Mouse (Mus musculus) limb, embryonic 11.5 days (tissue): Measurements from ENCODE around the gene Ankrd40. TPM values are rescaled to one million over a fixed set of nuclear protein-coding genes. Genes with fewer than 3 reads are reported as not detected.

Source experiments
- ATAC-seq: fragments of 200-750 bp; cut with Nextera tagmentation; 2 replicates; pipeline ENCODE4 v1.8.0; 2017; ENCODE audit warnings: low read depth; ENCODE audit not compliant: insufficient number of reproducible peaks, low FRiP score, low TSS enrichment
- DNase-seq: peaks from one replicate; pipeline ENCODE4 v3.0.0-alpha.2; 2015; ENCODE audit warnings: low spot score
- H3K27ac ChIP-seq: fragments of 300-500 bp; sonication (generic); replicated peaks from 2 replicates; pipeline ENCODE4 v1.5.1; 2014; ENCODE audit warnings: low read depth, mild to moderate bottlenecking, low read length
- H3K27me3 ChIP-seq: fragments of 300-500 bp; sonication (generic); 2 replicates; pipeline ENCODE4 v1.6.1; 2014; ENCODE audit warnings: mild to moderate bottlenecking, low read length, mixed read lengths; ENCODE audit not compliant: control insufficient read depth, insufficient read depth
- H3K36me3 ChIP-seq: fragments of 300-500 bp; sonication (generic); 2 replicates; pipeline ENCODE4 v1.6.1; 2014; ENCODE audit warnings: mild to moderate bottlenecking, low read length, moderate library complexity, mixed read lengths; ENCODE audit not compliant: control insufficient read depth, insufficient read depth
- H3K4me1 ChIP-seq: fragments of 300-500 bp; sonication (generic); 2 replicates; pipeline ENCODE4 v1.6.1; 2014; ENCODE audit warnings: low read length, mixed read lengths; ENCODE audit not compliant: control insufficient read depth, insufficient read depth
- H3K4me2 ChIP-seq: fragments of 300-500 bp; sonication (generic); 2 replicates; pipeline ENCODE4 v1.6.1; 2014; ENCODE audit warnings: low read depth, mild to moderate bottlenecking, moderate library complexity; ENCODE audit not compliant: severe bottlenecking
- H3K4me3 ChIP-seq: fragments of 300-500 bp; sonication (generic); 2 replicates; pipeline ENCODE4 v1.5.1; 2014; ENCODE audit warnings: low read depth, low read length
- H3K9ac ChIP-seq: fragments of 300-500 bp; sonication (generic); 2 replicates; pipeline ENCODE4 v1.6.1; 2014; ENCODE audit warnings: mild to moderate bottlenecking, low read length
- H3K9me3 ChIP-seq: fragments of 300-500 bp; sonication (generic); 2 replicates; pipeline ENCODE4 v1.6.1; 2016; ENCODE audit warnings: low read length; ENCODE audit not compliant: control insufficient read depth
- WGBS: fragments of 180-500 bp; shearing (Covaris S2); extraction: QIAGEN DNeasy Blood & Tissue Kit; methylation state at CpG from one replicate; pipeline ENCODE4 v1.1.7; 2014; 5-methylcytosine and 5-hydroxymethylcytosine counted together
- polyA plus RNA-seq: library from polyadenylated mRNA; unstranded; fragments of >200 nt; fragmentation: Nextera tagmentation; extraction: Ambion mirVana; gene quantifications from 2 replicates; pipeline ENCODE4 v1.2.1, GENCODE M21; 2014

Gene Ankrd40
- 24.1 and 25.8 TPM in 2 replicates for polyA plus RNA-seq

DNA sequence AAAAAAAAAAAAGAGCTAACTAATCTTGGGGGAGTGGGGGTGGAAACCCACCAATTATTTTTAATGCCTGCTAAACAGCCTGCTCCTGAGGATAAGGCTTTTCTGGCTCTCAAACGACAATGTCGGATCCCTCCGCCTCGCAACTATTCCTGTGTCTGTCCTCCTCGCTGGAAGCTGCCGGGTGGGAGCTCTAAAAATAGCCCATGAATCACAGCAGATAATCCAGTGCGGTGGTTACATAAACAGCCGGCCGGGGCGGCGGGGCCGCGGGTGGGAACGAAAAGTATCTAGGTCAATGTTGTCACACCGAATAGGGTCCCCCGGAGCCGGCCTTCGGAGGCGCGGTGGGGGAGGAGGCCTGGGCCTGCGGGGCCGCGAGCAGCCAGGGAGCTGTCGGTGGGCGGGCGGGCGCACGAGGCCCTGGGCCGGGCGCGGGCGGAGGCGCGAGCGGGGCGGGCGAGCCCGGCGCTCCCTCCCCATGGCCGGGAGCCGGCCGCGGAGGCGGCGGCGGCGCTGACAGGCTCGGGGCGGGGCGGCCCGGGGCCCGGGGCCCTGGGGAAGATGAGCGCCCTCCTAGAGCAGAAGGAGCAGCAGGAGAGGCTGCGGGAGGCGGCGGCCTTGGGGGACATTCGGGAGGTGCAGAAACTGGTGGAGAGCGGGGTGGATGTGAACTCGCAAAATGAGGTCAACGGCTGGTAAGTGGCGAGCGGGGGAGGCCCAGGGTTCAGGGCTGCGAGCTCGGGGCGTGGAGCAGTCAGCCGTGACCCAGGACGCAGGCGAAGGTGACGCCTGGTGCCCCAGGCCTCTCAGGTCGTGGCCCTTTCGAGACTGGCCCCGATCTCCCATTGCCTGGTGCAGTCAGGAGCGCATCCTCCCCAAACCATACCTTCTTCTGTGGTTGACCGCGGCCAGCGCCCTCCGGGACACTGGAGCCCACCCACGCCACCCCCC, at the start of gene Ankrd40:
TSS of gene Ankrd40 (plus strand) at position 309 of the 951 bp plus-strand sequence.
- Histone ChIP-seq H3K9ac (peak within 1 kb of the TSS; percentile 96), H3K4me2 (peak within 1 kb of the TSS; percentile 58), H3K9me3 (no peaks in the 10 kb centered on the region), H3K27me3 (no peaks in the 10 kb centered on the region), H3K4me3 (peak within 1 kb of the TSS; percentile 64), H3K4me1 (peaks cover 4% of the 10 kb centered on the region; the same call in 1 of the 2 replicates), H3K27ac (peak within 1 kb of the TSS; percentile 97), H3K36me3 (no peaks in the 10 kb centered on the region; the same call in 1 of the 2 replicates)
- WGBS = under 1% methylated on average over 76 of the region's 78 CpGs
- ATAC-seq = peak; percentile 87
- DNase-seq = peak; percentile 94

GRCm38 (mm10) chr11:94281199-94282181, 46.3 kb upstream of the Ankrd40 start, which contains the start of gene Gm21885:
Gene Gm21885 (plus strand): TSS chr11:94281873.
- Histone ChIP-seq H3K4me1 (0 out of 2 replicates have a peak, but pooled peaks cover 2% of the 10 kb centered on the region), H3K36me3 (0 out of 2 replicates have a peak, but pooled peaks cover 2% of the 10 kb centered on the region), H3K9me3 (no peaks in the 10 kb centered on the region), H3K27ac (no peak within 1 kb of the TSS), H3K9ac (no peak within 1 kb of the TSS), H3K4me2 (no peak within 1 kb of the TSS), H3K27me3 (no peaks in the 10 kb centered on the region), H3K4me3 (no peak within 1 kb of the TSS)
- ATAC-seq = no peak
- no peak for DNase-seq
- WGBS = 81% methylated on average over 11 of the region's 11 CpGs

GRCm38 (mm10) chr11:94282291-94282690, 45.5 kb upstream of the Ankrd40 start:
- DNase-seq (no peak), ATAC-seq (no peak)
- H3K4me3 ChIP-seq = no peak overlapping the region
- no peak overlapping the region for H3K9ac ChIP-seq
- no peak overlapping the region for H3K4me2 ChIP-seq
- H3K27ac ChIP-seq = no peak overlapping the region
- H3K27me3 ChIP-seq = no peaks in the 10 kb centered on the region
- peaks cover 6% of the 10 kb centered on the region; the same call in 1 of the 2 replicates for H3K36me3 ChIP-seq
- H3K4me1 ChIP-seq = 0 out of 2 replicates have a peak, but pooled peaks cover 2% of the 10 kb centered on the region
- WGBS = 71% methylated on average over 5 of the region's 5 CpGs
- no peaks in the 10 kb centered on the region for H3K9me3 ChIP-seq

GRCm38 (mm10) chr11:94283536-94284099, 44.2 kb upstream of the Ankrd40 start:
- Histone ChIP-seq H3K4me3 (no peak overlapping the region), H3K36me3 (peaks cover 11% of the 10 kb centered on the region; the same call in 1 of the 2 replicates), H3K9me3 (no peaks in the 10 kb centered on the region), H3K27me3 (no peaks in the 10 kb centered on the region), H3K9ac (no peak overlapping the region), H3K27ac (no peak overlapping the region), H3K4me2 (no peak overlapping the region), H3K4me1 (0 out of 2 replicates have a peak, but pooled peaks cover 2% of the 10 kb centered on the region)
- DNase-seq = no peak
- 94% methylated on average over 6 of the region's 6 CpGs for WGBS
- no peak for ATAC-seq

DNA sequence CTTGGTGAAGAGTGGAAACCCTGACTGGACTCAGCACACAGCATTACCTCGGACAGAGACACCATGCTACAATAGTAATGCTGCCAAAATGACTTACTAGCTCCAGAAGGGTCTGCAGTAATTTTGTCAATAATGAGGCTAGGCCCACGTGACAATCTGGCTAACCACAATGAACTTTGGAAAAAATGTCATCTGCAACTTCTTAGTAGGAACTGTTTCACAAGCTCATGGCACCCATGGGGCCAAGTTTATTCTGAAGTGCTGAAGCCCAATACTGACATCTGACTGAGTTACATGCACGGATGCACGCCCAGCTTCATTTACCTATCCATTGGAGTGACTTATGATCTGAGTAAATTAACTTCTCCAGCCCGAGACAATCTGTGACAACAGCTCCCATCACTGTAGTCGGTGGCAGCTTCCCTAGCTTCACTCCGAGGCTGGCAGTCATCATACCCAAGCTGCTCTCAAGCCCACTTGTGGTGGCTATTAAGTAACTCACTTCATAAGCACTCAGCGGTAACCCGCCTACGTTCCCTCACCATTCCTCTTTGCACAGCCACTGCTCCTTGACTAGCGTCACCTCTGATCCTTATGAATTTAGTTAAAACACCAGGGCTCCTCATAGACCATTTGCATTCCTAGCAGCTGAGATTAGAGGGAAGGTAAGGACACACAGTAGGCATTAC, 41.8 kb upstream of the Ankrd40 start:
- Histone ChIP-seq H3K27ac (no peak overlapping the region), H3K9me3 (no peaks in the 10 kb centered on the region), H3K4me1 (no peaks in the 10 kb centered on the region), H3K4me3 (no peak overlapping the region), H3K36me3 (peaks cover 14% of the 10 kb centered on the region; the same call in 1 of the 2 replicates), H3K27me3 (no peaks in the 10 kb centered on the region), H3K9ac (no peak overlapping the region), H3K4me2 (no peak overlapping the region)
- no peak for DNase-seq
- 93% methylated on average over 11 of the region's 11 CpGs for WGBS
- ATAC-seq = no peak

DNA sequence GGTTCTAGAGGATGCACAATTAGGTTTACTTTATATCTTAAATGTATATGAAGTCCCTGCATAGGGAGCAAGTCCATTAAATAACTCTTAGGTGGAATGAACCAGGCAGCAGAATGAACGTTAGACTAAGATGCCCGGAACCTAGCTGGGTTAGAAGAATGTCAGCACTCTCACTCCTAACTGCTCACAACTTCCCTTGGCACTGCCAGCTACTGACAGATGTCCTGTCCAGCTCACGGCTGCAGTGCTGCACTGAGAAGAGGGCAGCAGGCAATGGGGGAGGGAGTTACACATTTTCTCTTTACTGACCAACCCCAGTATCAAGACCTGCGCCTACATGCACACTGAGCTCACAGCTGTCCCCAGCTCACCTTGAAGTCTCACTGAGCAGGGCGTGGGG, 40.7 kb upstream of the Ankrd40 start:
- WGBS = 93% methylated on average over 5 of the region's 5 CpGs
- Histone ChIP-seq H3K27ac (no peak overlapping the region), H3K4me2 (no peak overlapping the region), H3K4me3 (no peak overlapping the region), H3K9ac (no peak overlapping the region), H3K9me3 (no peaks in the 10 kb centered on the region), H3K27me3 (no peaks in the 10 kb centered on the region), H3K4me1 (no peaks in the 10 kb centered on the region), H3K36me3 (peaks cover 18% of the 10 kb centered on the region; the same call in 1 of the 2 replicates)
- ATAC-seq (no peak), DNase-seq (no peak)

GRCm38 (mm10) chr11:94290062-94290740, 37.6 kb upstream of the Ankrd40 start:
- DNase-seq (no peak), ATAC-seq (no peak)
- H3K4me2 ChIP-seq = no peak overlapping the region
- WGBS = 91% methylated on average over 10 of the region's 10 CpGs
- peaks cover 26% of the 10 kb centered on the region; the same call in 1 of the 2 replicates for H3K36me3 ChIP-seq
- no peak overlapping the region for H3K4me3 ChIP-seq
- H3K27me3 ChIP-seq = no peaks in the 10 kb centered on the region
- no peaks in the 10 kb centered on the region for H3K9me3 ChIP-seq
- no peaks in the 10 kb centered on the region for H3K4me1 ChIP-seq
- no peak overlapping the region for H3K27ac ChIP-seq
- no peak overlapping the region for H3K9ac ChIP-seq
